Mouse (Mus musculus) left cerebral cortex, postnatal 4 days (tissue): ENCODE measurements at regions not wholly inside any gene's neighbourhood (a gene's known extent, or its start where the extent isn't known, plus 50 kb on each side); places are given as distances from the start of the nearest gene placed in this dataset.
"Not testable (repeated sequence)": the region's sequence is repeated elsewhere in the genome, so short reads cannot be mapped to it uniquely, and the experiment has no call there.

Source experiments
- DNase-seq: peaks from one replicate; pipeline ENCODE4 v3.0.0-alpha.2; 2022
- intact Hi-C: fragments of 180-260 bp; cut with DNase I; formaldehyde crosslinking; loops from one replicate; pipeline ENCODE4 v1.15.1; 2025

DNA sequence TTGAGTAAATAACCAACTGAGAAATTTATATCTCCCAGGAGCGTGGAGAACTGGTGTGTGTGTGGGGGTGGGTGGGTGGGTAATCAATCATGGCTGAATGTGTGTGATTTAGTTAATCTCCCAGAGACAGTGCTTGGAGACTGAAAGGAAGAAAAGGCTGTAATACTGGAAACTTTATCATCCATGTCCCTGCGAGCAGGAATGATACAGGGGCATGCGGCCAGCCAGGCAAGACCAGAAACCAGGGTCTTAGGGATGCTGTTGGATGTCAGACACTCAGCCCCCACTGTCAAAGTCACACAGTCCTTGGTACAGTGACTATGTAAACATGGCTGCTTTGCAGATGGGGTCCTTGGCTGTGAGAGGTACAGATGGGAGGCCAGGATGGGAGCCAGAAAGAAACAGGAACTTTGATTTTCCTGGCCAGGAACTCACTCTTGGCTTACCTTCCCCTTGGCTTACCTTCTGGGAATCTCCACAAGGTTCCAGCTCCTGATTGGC is 244.3 kb upstream of the Dpp6 start:
- intact Hi-C loops: no loop called here
- DNase-seq: peak; percentile 51

DNA sequence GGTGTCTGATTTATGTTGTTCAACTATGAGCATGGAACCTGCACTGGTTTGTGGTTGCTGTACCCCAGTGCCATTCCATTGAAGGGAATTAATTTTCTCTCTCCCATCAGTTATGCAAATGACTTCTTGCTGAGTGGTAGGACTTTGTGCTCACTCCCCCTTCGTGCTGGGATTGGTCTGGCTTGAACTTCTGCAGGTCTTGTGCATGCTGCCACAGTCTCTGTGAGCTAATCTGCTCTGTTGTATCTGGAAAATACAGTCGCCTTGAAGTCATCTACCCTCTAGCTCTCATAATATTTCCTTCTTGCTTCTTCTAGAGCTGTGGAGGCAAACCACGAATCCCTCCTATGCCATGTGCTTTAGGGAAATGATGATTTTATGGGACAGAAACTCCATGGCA is 243.6 kb upstream of the Dpp6 start:
- intact Hi-C loops: no loop called here
- DNase-seq: no peak

DNA sequence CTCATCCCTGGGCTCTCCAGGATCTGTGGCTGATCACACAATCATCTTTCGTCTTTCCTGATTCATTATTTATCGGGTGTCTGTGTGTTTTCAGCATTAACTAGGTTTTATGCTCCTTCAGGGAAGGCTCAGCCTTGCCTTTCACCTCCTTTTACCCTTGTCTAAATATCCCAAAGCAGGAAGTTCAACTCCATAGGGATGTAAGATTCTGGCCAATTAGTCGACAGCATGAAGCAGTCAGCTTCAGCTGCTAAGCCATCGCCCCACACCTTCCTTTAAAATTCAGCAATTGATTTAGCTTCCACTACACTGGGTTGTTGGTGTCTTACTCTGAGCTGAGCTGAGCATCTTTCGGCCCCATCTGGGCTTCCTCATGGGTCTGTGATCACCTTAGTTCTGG is 230.9 kb upstream of the Dpp6 start:
- intact Hi-C loops: no loop called here
- DNase-seq: no peak

DNA sequence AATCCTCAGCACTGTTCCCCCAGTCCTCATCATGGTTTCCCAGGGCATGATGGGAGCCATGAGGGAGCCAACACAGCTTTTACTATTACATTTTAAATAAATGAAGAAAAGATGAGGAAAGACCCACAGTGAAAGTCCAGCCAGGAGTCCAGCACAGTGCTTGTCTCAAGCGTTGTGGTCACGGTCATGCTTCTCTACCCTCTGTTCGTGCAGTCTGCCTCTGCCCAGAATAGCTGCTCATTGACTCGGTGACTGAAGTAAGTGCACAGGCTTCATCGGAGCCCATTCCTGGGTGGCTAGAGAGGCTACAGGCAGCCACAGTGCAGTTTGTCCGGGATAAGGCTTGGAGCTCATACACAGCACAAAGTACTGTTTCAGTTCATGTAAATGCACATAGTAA is 226.1 kb upstream of the Dpp6 start:
- intact Hi-C loops: no loop called here
- no peak for DNase-seq

DNA sequence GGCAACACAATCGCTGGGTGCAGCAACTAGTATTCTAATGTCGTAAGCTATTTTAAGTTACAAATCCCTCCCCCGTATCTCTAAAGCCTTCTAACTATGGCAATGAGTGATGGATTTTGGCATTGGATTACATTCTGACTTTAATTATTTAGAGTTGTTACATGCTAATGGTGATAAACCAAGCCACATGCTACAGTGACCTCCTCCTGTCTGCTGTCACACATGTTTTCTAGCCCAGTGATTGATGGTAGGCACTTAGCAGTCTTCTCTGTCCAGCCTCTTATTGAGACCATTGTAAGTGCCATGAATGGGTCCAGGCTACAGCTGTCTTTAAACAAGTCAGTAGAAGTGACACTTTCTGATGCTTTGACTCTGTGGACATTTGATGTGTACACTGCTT is 224.7 kb upstream of the Dpp6 start:
- intact Hi-C loops: no loop called here

DNA sequence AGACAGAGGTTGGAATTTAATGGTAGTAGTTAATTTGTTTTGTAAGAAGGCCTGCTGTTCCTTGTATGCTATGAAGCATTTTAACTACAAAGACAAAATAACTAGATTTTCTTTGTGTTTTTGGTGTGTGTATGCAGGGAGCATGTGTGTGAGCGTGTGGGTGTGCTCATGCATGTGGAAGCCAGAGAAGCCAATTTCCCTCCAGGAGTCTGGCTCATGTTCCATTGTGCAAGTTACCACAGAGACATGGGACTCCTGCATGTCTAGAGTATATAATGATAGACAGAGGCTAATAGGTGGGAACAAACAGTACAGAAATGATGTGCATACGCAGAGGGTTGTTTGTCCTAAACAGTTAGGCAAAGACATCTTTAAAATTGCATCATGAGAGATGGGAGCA is 219.0 kb upstream of the Dpp6 start:
- DNase-seq: peak; percentile 13
- intact Hi-C loops: no loop called here

More for the DNA sequence above, 224.7 kb upstream of the Dpp6 start:
- DNase-seq: no peak

DNA sequence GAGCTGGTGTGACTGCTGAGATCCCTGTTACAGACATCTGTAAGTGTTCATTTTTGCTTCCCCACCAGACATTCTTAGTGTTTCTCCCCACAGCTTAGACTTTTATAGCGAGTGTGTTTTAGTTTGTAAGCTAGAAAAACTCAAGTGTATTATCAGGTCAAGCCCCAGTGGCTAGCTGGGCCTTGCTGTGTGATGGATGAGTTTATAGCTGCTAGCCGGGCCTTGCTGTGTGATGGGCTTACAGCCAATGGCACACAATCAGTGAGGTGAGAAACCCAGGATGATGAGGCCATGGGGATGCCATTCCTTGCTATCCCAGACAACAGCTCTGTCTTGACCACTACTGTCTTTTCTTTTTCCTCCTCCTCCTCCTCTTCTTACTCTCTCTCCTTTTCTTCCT is 197.7 kb upstream of the Dpp6 start:
- intact Hi-C loops: no loop called here
- DNase-seq: no peak

DNA sequence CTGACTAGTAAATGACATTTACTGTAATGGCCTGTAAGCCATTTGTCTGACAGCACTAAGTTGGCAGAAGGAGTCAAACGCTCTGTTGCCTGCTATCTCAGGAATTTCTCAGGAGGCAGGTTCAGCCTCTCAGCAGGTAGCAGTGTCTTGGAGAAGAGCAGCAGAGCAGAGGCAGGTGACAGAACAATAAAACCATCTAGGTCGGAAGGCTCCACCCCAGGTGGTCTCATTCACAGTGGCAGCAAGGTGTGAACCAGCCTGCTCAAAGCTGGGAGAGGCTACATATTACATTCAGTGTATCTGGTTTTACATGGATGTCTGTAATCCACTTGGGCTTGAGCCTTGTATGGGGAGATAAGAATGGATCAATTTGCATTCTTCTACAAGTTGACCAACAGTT is 194.9 kb upstream of the Dpp6 start:
- intact Hi-C loops: no loop called here
- DNase-seq: no peak

DNA sequence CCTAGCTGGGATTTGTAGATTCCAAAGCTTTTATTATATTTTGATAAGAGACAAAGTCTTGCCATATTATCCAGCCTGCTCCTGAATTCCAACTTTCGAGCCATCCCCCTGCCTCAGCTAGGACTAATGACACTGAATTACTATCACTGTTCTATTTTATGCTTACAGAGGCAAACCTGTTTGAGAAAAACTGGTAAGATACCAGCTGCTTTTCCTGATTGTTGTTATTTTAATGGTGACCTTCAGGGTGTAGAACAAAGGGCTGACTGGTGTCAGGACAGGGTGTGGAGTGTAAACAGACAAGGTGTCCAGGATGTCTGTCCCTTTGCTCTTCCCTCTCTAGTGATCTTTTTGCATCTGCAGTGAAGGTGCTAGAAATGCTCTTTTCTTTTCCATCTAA is 145.5 kb upstream of the Dpp6 start:
- intact Hi-C loops: no loop called here
- DNase-seq: no peak

DNA sequence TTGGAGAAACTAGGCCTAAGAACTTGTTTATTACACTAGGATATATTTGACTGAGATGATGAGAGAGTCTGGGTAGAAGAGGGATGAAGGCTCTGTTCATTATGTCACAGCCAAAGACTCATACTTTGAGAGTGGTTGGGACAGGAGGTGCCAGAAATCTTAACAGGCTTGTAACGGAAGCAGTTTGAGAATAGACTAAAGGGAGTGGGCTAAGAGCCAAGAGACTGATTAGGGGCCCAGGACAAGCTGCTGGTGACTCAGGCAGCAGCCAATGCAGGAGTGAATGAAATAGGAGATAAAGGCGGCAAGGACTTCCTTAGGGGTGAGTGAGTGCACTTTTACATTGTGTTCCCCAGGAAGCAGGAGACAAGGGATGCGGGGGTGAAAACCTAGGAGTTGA is 127.2 kb upstream of the Dpp6 start:
- intact Hi-C loops: no loop called here
- DNase-seq: no peak

DNA sequence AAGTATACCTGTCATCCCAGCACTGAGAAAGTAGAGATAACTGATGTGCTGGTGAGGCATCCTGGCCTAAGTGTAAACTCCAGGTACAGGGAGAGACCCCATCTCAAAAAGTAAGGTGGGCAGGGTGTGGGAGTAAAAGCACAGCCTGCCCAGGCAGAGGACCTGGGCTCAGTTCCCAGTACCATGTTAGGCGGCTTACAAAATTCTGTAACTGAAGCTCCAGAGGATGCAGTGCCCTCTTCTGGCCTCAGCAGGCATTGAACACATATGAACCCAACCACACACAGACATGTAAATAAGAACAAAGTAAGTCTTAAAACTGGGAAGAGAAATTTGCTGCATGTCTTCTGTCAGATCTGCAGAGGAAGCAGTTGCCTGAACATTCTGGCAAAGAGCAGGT is 125.9 kb upstream of the Dpp6 start:
- DNase-seq: no peak
- intact Hi-C loops: no loop called here

DNA sequence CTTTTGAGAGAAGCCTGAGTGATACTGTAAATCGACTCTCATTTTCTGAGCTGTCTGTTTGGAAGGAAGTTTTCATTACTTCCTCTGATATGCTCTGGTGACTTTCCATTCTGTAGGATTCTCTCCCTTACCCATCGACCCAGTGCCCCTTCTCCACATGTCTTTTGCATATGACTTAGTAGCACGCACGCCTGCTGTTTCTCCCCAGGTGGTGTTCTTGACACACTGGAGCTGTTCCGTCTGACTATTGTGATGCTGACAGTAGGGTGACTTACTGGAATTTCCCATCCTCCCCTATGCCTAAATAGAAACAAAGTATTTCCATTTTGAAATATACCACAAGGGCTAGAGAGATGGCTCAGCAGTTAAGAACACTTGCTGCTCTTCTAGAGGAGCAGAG is 125.0 kb upstream of the Dpp6 start:
- no peak for DNase-seq
- intact Hi-C loops: no loop called here

DNA sequence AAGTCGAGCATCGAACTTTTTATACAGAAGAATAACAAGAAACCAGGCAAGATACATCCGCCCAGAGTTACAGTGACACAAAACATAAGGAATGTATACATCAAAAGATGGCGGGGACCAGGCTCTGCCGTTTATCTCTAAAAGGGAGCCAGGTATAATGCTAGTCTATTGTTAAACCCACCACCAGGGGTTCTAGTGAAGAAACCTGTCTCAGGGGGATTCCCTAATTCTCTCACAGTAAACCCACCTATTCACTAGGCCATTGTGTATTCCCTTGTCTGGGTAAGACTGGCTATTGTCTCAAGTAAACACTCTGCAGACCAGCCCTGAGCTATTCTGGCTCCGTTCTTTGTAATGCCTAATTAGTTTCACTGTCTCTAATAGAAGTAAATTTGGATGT is 113.4 kb upstream of the Dpp6 start:
- DNase-seq, intact Hi-C loops: not testable (repeated sequence)

DNA sequence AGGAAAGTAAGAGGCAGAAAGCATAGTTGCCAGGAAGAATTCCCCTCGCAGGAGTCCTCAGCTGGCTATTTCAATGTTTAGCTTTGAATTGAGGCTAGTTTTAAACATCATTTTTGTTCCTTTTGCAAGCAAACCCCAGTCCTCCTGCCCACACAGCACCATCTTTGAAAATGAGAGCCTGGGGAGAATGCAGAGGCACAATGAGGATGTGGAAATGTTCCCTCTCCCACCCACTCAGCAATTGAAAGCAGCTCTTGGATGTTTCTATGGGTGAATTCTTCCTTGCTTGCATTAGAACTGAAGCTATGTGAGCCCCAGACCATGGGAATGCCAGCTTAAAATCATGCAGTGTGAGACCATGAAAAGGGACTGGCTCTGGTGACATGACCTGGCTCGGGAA is 109.3 kb upstream of the Dpp6 start:
- intact Hi-C loops: no loop called here
- no peak for DNase-seq

DNA sequence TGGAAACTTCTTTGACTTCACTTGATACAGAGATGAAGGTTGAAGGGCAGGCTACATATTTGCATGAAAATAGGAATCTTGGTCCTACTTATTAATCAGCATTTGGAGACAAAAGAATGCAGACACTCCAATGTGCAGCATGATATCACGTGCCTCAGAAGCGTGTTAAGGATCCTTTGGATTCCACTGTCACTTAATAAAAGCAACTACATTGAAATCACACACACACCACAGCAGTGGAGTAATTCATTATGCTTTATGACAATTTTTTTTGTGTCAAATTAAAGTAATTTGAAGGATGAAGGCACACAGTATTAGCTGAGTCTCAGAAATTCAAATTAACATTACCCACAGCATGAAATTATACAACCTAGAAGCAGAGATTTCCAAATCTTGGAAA is 92.5 kb upstream of the Dpp6 start:
- intact Hi-C loops: no loop called here
- no peak for DNase-seq

DNA sequence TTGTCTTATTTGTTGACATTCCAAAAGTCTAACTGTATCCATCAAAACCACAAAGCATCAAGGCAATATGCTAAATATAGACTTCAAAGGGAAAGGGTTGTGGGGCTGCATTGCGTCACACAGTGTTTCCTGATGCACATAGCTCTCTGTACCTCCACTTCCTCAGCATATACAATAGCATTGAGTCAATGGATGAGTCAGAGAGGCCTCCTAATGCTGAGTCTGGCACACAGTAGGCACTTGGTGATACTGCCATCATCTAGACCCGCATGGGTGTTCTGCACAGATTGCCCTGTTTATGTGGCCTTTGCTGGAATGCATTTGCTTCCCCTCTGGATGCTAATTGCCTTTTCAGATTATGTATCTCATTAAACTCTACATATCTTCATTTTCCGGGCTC is 91.0 kb upstream of the Dpp6 start:
- intact Hi-C loops: no loop called here
- no peak for DNase-seq

DNA sequence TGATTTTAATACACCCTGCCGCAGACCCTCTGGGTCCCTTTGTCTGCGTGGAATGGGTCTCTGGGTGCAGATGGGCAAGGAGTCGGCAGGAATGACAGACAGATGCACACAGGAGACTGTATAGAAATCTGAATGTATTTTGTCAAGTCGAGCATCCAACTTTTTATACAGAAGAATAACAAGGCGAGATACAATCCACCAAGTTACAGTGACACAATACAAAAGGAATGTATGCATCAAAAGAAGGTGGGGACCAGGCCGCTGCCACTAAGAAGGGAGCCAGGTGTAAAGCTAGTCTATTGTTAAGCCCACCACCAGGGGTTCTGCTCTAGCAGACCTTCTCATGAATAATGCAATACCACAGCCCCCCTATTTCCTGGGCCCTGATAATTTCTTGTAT is 65.8 kb upstream of the Dpp6 start:
- intact Hi-C loops, DNase-seq: not testable (repeated sequence)

DNA sequence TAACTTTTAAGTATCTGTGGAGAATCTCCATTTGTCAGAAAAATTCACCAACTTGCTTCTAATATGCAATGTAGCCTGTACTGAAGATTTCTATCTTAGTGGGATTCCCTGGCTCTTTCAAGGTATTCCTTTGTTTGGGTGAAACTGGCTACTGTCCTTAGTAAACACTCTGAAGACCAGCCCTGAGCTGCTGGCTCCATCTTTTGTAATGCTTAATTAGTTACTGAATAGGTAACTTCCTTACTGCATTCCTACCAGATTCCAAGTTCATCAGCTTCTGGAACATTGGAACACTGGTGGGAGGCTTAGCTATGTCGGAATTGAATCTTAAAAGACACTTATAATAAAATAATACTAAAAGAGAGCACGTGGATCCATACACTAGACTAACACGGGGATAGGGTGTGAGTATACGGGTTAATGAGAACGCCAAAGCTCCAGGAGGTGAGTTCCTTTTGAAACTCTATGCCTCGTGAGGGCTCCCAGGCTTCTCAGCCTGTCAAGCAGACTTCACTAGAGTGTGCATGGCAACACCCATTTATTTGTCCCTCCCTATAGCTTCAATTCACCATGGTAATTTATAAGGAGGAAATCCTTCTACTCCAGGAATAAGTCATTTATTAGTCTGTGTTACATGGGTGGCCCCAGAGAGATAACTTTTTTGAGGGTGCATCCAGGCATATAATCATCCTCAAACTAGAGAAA is 65.2 kb upstream of the Dpp6 start:
- DNase-seq, intact Hi-C loops: not testable (repeated sequence)

DNA sequence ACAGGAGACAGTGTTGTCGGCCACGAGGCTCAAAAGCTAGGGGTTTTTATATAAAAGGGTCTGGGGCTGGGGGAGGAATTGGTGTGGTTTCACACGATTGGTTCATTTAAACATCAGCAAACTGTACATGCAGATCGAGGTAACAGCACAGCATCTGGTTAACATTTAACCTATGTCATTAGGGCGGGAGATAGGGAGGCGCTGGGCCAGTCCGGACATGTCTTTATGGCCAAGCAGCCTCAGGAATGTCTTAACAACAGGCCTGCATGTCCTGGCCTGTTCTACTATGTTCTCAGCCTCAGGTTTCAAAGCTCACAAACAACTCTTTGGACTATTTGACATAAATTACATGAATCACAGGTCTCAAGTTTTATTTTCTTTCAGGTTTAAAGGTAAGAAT is 62.9 kb upstream of the Dpp6 start:
- DNase-seq, intact Hi-C loops: not testable (repeated sequence)
